8 mouse cellular contexts compared by ENCODE assay signal in genomic region chr10:121477433-121477832, GRCm38 (mm10). TPM values are rescaled to one million over a fixed set of nuclear protein-coding genes. Genes with fewer than 3 reads are reported as not detected.
DNase-seq lines count a peak whose midpoint lies in the region; ATAC-seq and TF ChIP-seq lines count a peak whose summit lies in the region.

No protein-coding gene starts in this region.

- no peak for TF ChIP-seq EP300 in liver, embryonic 14.5 days (IDR thresholded peaks at IDR 0.05; ENCODE audit: low read depth)

- H3K4me1 ChIP-seq in erythroblast, embryonic 14.5 days (ENCODE audit: control insufficient read depth): peaks cover 48% of the 10 kb centered on the region
- H3K4me1 ChIP-seq in E14TG2a.4 (replicated peaks; ENCODE audit: low read depth, low read length): peaks cover 44% of the 10 kb centered on the region
- H3K4me1 ChIP-seq in heart, embryonic 16.5 days (ENCODE audit: control insufficient read depth, insufficient read depth, low read length): peaks cover 28% of the 10 kb centered on the region
- peaks cover 29 to 34% of the 10 kb centered on the region in 2 experiments for H3K4me1 ChIP-seq in liver, embryonic 14.5 days (replicated peaks; ENCODE audit: control insufficient read depth in 2 of 2, insufficient read depth in 2 of 2, low read length in 1 of 2)

- no peak for TF ChIP-seq CTCF in E14TG2a.4 (conservative IDR thresholded peaks at IDR 0.05; ENCODE audit: low read length)
- no peak for TF ChIP-seq CTCF in liver, embryonic 14.5 days (IDR thresholded peaks at IDR 0.05; ENCODE audit: low read depth)

- H3K9me3 ChIP-seq in erythroblast, embryonic 14.5 days (ENCODE audit: control insufficient read depth, low read length): no peaks in the 10 kb centered on the region
- no peaks in the 10 kb centered on the region for H3K9me3 ChIP-seq in E14TG2a.4 (ENCODE audit: low read length)
- no peaks in the 10 kb centered on the region for H3K9me3 ChIP-seq in heart, embryonic 16.5 days (replicated peaks; ENCODE audit: control insufficient read depth, low read length)
- H3K9me3 ChIP-seq in liver, embryonic 14.5 days (ENCODE audit: control insufficient read depth, low read length): no peaks in the 10 kb centered on the region

- ATAC-seq in erythroblast, adult 5-6 weeks (replicated peaks; ENCODE audit: low FRiP score, poor library complexity, severe bottlenecking): no peak
- no peak for ATAC-seq in heart, embryonic 16.5 days (replicated peaks; ENCODE audit: extremely low read depth, insufficient read depth, low FRiP score)
- no peak for ATAC-seq in liver, embryonic 14.5 days (ENCODE audit: insufficient read depth)
- no peak for ATAC-seq in CD4-positive, CD25-positive, alpha-beta regulatory T cell, adult 4 months

- peak overlapping the region; percentile 70 for H3K4me2 ChIP-seq in heart, embryonic 16.5 days (ENCODE audit: low read depth, low read length)
- H3K4me2 ChIP-seq in liver, embryonic 14.5 days (ENCODE audit: low read depth): peak overlapping the region; percentile 96

- DNase-seq in liver, embryonic 14.5 days (ENCODE audit: low read depth in 3 of 3, low spot score in 3 of 3): no peak
- no peak for DNase-seq in gastrocnemius, postnatal 10 days
- DNase-seq in kidney, postnatal 25 days: no peak

- peaks cover 23% of the 10 kb centered on the region for H3K27me3 ChIP-seq in erythroblast, embryonic 14.5 days (ENCODE audit: control insufficient read depth)
- peaks cover 17% of the 10 kb centered on the region for H3K27me3 ChIP-seq in E14TG2a.4 (ENCODE audit: insufficient read depth, low read length)
- H3K27me3 ChIP-seq in heart, embryonic 16.5 days (ENCODE audit: control insufficient read depth, insufficient read depth, low read length): no peaks in the 10 kb centered on the region
- peaks cover 3% of the 10 kb centered on the region for H3K27me3 ChIP-seq in liver, embryonic 14.5 days (ENCODE audit: control insufficient read depth, insufficient read depth, low read length)

- peak overlapping the region; percentile 79 for H3K4me3 ChIP-seq in erythroblast, embryonic 14.5 days (replicated peaks)
- peak overlapping the region; percentile 80 for H3K4me3 ChIP-seq in E14TG2a.4 (replicated peaks; ENCODE audit: low read length)
- peak overlapping the region; percentile 97 for H3K4me3 ChIP-seq in heart, embryonic 16.5 days (ENCODE audit: low read length)
- peak overlapping the region in 1 of 2 experiments; percentile 70; a peak in 1 of 4 replicates for H3K4me3 ChIP-seq in liver, embryonic 14.5 days (ENCODE audit: insufficient read depth in 1 of 2, low read depth in 2 of 2, low read length in 2 of 2)

- H3K36me3 ChIP-seq in erythroblast, embryonic 14.5 days (ENCODE audit: control insufficient read depth): no peaks in the 10 kb centered on the region
- no peaks in the 10 kb centered on the region for H3K36me3 ChIP-seq in E14TG2a.4 (ENCODE audit: insufficient read depth, low read length)
- H3K36me3 ChIP-seq in heart, embryonic 16.5 days (ENCODE audit: control insufficient read depth, insufficient read depth): no peaks in the 10 kb centered on the region
- no peaks in the 10 kb centered on the region for H3K36me3 ChIP-seq in liver, embryonic 14.5 days (replicated peaks; ENCODE audit: control insufficient read depth, insufficient read depth, low read depth)

- peak overlapping the region; percentile 78 for H3K9ac ChIP-seq in heart, embryonic 16.5 days (ENCODE audit: low read length)
- H3K9ac ChIP-seq in liver, embryonic 14.5 days (replicated peaks): peak overlapping the region; percentile 70

- WGBS in heart, embryonic 16.5 days: 16% methylated on average over 10 of the region's 10 CpGs
- 13% methylated on average over 10 of the region's 10 CpGs for WGBS in liver, embryonic 14.5 days (ENCODE audit: insufficient replicate concordance)

- H3K27ac ChIP-seq in heart, embryonic 16.5 days (ENCODE audit: low read length): peak overlapping the region; percentile 80
- peak overlapping the region; percentile 77 for H3K27ac ChIP-seq in liver, embryonic 14.5 days

RNA-seq across cellular contexts. Expression of gene Rassf3, which starts 1.3 kb away (rescaled TPM):
- polyA plus RNA-seq in erythroblast, embryonic 14.5 days (2012): 0.06 and 0.07 TPM in 2 replicates
- 11.7 and 12.5 TPM in 2 replicates for total RNA-seq in erythroblast, adult 5-6 weeks (2015; ENCODE audit: low replicate concordance)
- 7.8 and 12.7 TPM in 2 replicates for total RNA-seq in erythroblast, adult 5-6 weeks (2017; ENCODE audit: low replicate concordance)
- 24.1 and 24.8 TPM in 2 replicates for polyA plus RNA-seq in heart, embryonic 16.5 days (2015; fragmentation: Nextera tagmentation; extraction: Ambion mirVana)
- 5.7 and 8.6 TPM in 2 replicates for polyA plus RNA-seq in liver, embryonic 14.5 days (2012; rRNA removed)
- 7.9 and 10.8 TPM in 2 replicates for polyA plus RNA-seq in liver, embryonic 14.5 days (2014; fragmentation: Nextera tagmentation; extraction: Ambion mirVana)
- 1 to 10 TPM; 5.4 to 5.5 TPM for polyA plus RNA-seq in CD4-positive, CD25-positive, alpha-beta regulatory T cell, adult 4 months (2017; shearing (Covaris generic))
- 10 to 100 TPM; 53.4 to 54.4 TPM for total RNA-seq in gastrocnemius, postnatal 10 days (2021)
